Mouse (Mus musculus): ENCODE results near the gene Gm49396. TPM values are rescaled to one million over a fixed set of nuclear protein-coding genes. Genes with fewer than 3 reads are reported as not detected.

Gene Gm49396
- polyA plus RNA-seq, 1 experiment: 0.70 TPM

GRCm38 (mm10) chr7:30585170-30585569, 22.0 kb downstream of the Gm49396 start:
- H3K36me3 ChIP-seq (replicated peaks; ENCODE audit: low read length): peaks cover 69% of the 10 kb centered on the region
- no peak overlapping the region for H3K4me3 ChIP-seq (replicated peaks)
- peaks cover 49% of the 10 kb centered on the region for H3K4me1 ChIP-seq
- H3K27me3 ChIP-seq (replicated peaks): no peaks in the 10 kb centered on the region
- H3K9me3 ChIP-seq: no peaks in the 10 kb centered on the region
- TF ChIP-seq FLI1 (IDR thresholded peaks at IDR 0.05; ENCODE audit: low read length) (no peak), GATA1 (IDR thresholded peaks at IDR 0.05; ENCODE audit: borderline replicate concordance, low read length) (no peak)

GRCm38 (mm10) chr7:30586455-30587020, 23.4 kb downstream of the Gm49396 start:
- H3K36me3 ChIP-seq (replicated peaks; ENCODE audit: low read length): peaks cover 57% of the 10 kb centered on the region
- no peaks in the 10 kb centered on the region for H3K9me3 ChIP-seq
- H3K4me1 ChIP-seq: peaks cover 56% of the 10 kb centered on the region
- no peaks in the 10 kb centered on the region for H3K27me3 ChIP-seq (replicated peaks)
- TF ChIP-seq FLI1 (IDR thresholded peaks at IDR 0.05; ENCODE audit: low read length): no peak
- no peak for TF ChIP-seq GATA1 (IDR thresholded peaks at IDR 0.05; ENCODE audit: borderline replicate concordance, low read length)
- peak overlapping the region; percentile 99 for H3K4me3 ChIP-seq (replicated peaks)

- no peaks in the 10 kb centered on the region for H3K9me3 ChIP-seq
- peaks cover 2% of the 10 kb centered on the region for H3K27me3 ChIP-seq (replicated peaks)
- H3K36me3 ChIP-seq (replicated peaks; ENCODE audit: low read length): peaks cover 41% of the 10 kb centered on the region
- TF ChIP-seq GATA1 (IDR thresholded peaks at IDR 0.05; ENCODE audit: borderline replicate concordance, low read length): no peak
- no peak for TF ChIP-seq FLI1 (IDR thresholded peaks at IDR 0.05; ENCODE audit: low read length)
- peaks cover 64% of the 10 kb centered on the region for H3K4me1 ChIP-seq
- peak overlapping the region; percentile 99 for H3K4me3 ChIP-seq (replicated peaks)
These were observed 24.9 kb downstream of the Gm49396 start for GRCm38 (mm10) chr7:30587842-30588667.

GRCm38 (mm10) chr7:30588676-30589434, 25.7 kb downstream of the Gm49396 start, which contains the start of gene Kmt2b:
Gene Kmt2b, minus strand, starts transcription at chr7:30588726.
- Histone ChIP-seq H3K9me3 (no peaks in the 10 kb centered on the region), H3K36me3 (replicated peaks; ENCODE audit: low read length) (peaks cover 33% of the 10 kb centered on the region), H3K4me3 (replicated peaks) (peak within 1 kb of the TSS; percentile 99), H3K27me3 (replicated peaks) (peaks cover 2% of the 10 kb centered on the region), H3K4me1 (peaks cover 66% of the 10 kb centered on the region)
- TF ChIP-seq FLI1 (IDR thresholded peaks at IDR 0.05; ENCODE audit: low read length) (no peak), GATA1 (IDR thresholded peaks at IDR 0.05; ENCODE audit: borderline replicate concordance, low read length) (no peak)

- TF ChIP-seq FLI1 (IDR thresholded peaks at IDR 0.05; ENCODE audit: low read length): no peak
- TF ChIP-seq GATA1 (IDR thresholded peaks at IDR 0.05; ENCODE audit: borderline replicate concordance, low read length): no peak
- H3K36me3 ChIP-seq (replicated peaks; ENCODE audit: low read length): peaks cover 25% of the 10 kb centered on the region
- H3K4me3 ChIP-seq (replicated peaks): peak overlapping the region; percentile 99
- H3K9me3 ChIP-seq: no peaks in the 10 kb centered on the region
- H3K27me3 ChIP-seq (replicated peaks): peaks cover 4% of the 10 kb centered on the region
- H3K4me1 ChIP-seq: peaks cover 68% of the 10 kb centered on the region
These were observed 26.5 kb downstream of the Gm49396 start for GRCm38 (mm10) chr7:30589435-30590301.

GRCm38 (mm10) chr7:30590927-30591604, 27.9 kb downstream of the Gm49396 start:
- no peak for TF ChIP-seq GATA1 (IDR thresholded peaks at IDR 0.05; ENCODE audit: borderline replicate concordance, low read length)
- TF ChIP-seq FLI1 (IDR thresholded peaks at IDR 0.05; ENCODE audit: low read length): no peak
- no peaks in the 10 kb centered on the region for H3K9me3 ChIP-seq
- H3K36me3 ChIP-seq (replicated peaks; ENCODE audit: low read length): peaks cover 11% of the 10 kb centered on the region
- H3K4me3 ChIP-seq (replicated peaks): no peak overlapping the region
- H3K27me3 ChIP-seq (replicated peaks): peaks cover 13% of the 10 kb centered on the region
- peaks cover 59% of the 10 kb centered on the region for H3K4me1 ChIP-seq

- H3K36me3 ChIP-seq (replicated peaks; ENCODE audit: low read length): peaks cover 6% of the 10 kb centered on the region
- no peak overlapping the region for H3K4me3 ChIP-seq (replicated peaks)
- H3K27me3 ChIP-seq (replicated peaks): peaks cover 13% of the 10 kb centered on the region
- H3K9me3 ChIP-seq: no peaks in the 10 kb centered on the region
- peaks cover 54% of the 10 kb centered on the region for H3K4me1 ChIP-seq
- TF ChIP-seq FLI1 (IDR thresholded peaks at IDR 0.05; ENCODE audit: low read length): no peak
- no peak for TF ChIP-seq GATA1 (IDR thresholded peaks at IDR 0.05; ENCODE audit: borderline replicate concordance, low read length)
These were observed 28.4 kb downstream of the Gm49396 start for GRCm38 (mm10) chr7:30591605-30591951.

GRCm38 (mm10) chr7:30592772-30593423, 29.8 kb downstream of the Gm49396 start:
- no peak for TF ChIP-seq FLI1 (IDR thresholded peaks at IDR 0.05; ENCODE audit: low read length)
- no peak for TF ChIP-seq GATA1 (IDR thresholded peaks at IDR 0.05; ENCODE audit: borderline replicate concordance, low read length)
- H3K36me3 ChIP-seq (replicated peaks; ENCODE audit: low read length): no peaks in the 10 kb centered on the region
- no peaks in the 10 kb centered on the region for H3K9me3 ChIP-seq
- H3K27me3 ChIP-seq (replicated peaks): peaks cover 17% of the 10 kb centered on the region
- H3K4me3 ChIP-seq (replicated peaks): no peak overlapping the region
- peaks cover 44% of the 10 kb centered on the region for H3K4me1 ChIP-seq
